9 mouse cellular contexts compared by ENCODE assay signal in the genomic region with DNA sequence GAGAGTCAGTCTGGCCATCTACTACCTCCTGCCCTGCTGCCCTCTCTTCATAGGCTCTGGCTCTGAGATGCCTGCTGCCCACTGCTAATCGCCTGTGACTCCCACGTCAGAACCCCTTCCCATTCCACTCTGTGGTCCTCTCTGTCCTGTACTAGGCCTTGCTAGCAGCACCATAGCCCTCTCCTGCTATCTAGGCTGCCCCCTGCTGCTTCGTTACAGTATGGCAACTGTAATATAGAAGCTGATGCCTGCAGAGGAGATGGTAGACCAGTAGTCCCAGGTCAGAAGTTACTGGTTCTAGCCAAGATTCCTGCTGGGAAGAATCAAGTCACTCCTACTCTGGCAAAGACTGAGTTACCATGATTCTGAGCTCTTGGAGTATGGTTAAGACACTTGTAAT. TPM values are rescaled to one million over a fixed set of nuclear protein-coding genes. Genes with fewer than 3 reads are reported as not detected.
DNase-seq lines count a peak whose midpoint lies in the region; ATAC-seq and TF ChIP-seq lines count a peak whose summit lies in the region.
"Had no signal": no experiment of that assay in that cellular context is flagged by ENCODE, and none has a peak within 500 bp of the region (broad histone marks: within the 10 kb centered on the region; RNA-seq: fewer than 3 reads in every experiment).

No protein-coding gene starts in this region.

- TF ChIP-seq RAD21 in CH12.LX (IDR thresholded peaks at IDR 0.05; ENCODE audit: low read depth, low read length) = peak; percentile 78

- H3K4me1 ChIP-seq in hindbrain, embryonic 13.5 days (replicated peaks) = peaks cover 7% of the 10 kb centered on the region; the same call in 1 of the 2 replicates
- H3K4me1 ChIP-seq in hindbrain, embryonic 14.5 days (replicated peaks; ENCODE audit: control insufficient read depth, insufficient read depth, low read length) = no peaks in the 10 kb centered on the region
- H3K4me1 ChIP-seq in CH12.LX (ENCODE audit: control insufficient read depth in 1 of 2, insufficient read depth in 2 of 2) = peaks cover 0 to 4% of the 10 kb centered on the region in 2 experiments; a peak in 2 of 4 replicates
- H3K4me1 ChIP-seq in liver, embryonic 12.5 days = no peaks in the 10 kb centered on the region
- H3K4me1 ChIP-seq in forebrain, embryonic 14.5 days (ENCODE audit: control insufficient read depth, insufficient read depth, low read length) = peaks cover 7% of the 10 kb centered on the region; the same call in 1 of the 2 replicates
- H3K4me1 ChIP-seq: neural tube, embryonic 12.5 days had no signal

- H3K79me2 ChIP-seq in CH12.LX (replicated peaks; ENCODE audit: control insufficient read depth, extremely low read depth, insufficient read depth, poor library complexity, severe bottlenecking) = no peaks in the 10 kb centered on the region

- dilution Hi-C loops in CH12.LX (cut with MboI; ENCODE audit: extremely low pct_ligation_motif_present, extremely low pct_unique_long_range_greater_than_20kb, low sequenced_read_pairs) = no loop called here

- no peak for ATAC-seq in hindbrain, embryonic 13.5 days (ENCODE audit: low FRiP score)
- ATAC-seq in hindbrain, embryonic 14.5 days (ENCODE audit: low FRiP score) = no peak
- 0 out of 2 replicates have a peak, but pooled peaks have one; percentile 21 for ATAC-seq in liver, embryonic 12.5 days
- ATAC-seq in forebrain, embryonic 14.5 days = no peak

- peak; percentile 79 to 95 for TF ChIP-seq CTCF in CH12.LX (conservative IDR thresholded peaks at IDR 0.05 in 1 of 2, IDR thresholded peaks at IDR 0.05 in 1 of 2; ENCODE audit: low read depth in 2 of 2, low read length in 2 of 2)

- 78% methylated on average over 3 of the region's 3 CpGs for WGBS in hindbrain, embryonic 13.5 days
- 80% methylated on average over 3 of the region's 3 CpGs for WGBS in hindbrain, embryonic 14.5 days
- 33% methylated on average over 3 of the region's 3 CpGs for WGBS in liver, embryonic 12.5 days (ENCODE audit: insufficient replicate concordance)
- WGBS in forebrain, embryonic 14.5 days = 68% methylated on average over 3 of the region's 3 CpGs

- H3K27me3 ChIP-seq in hindbrain, embryonic 13.5 days = no peaks in the 10 kb centered on the region
- H3K27me3 ChIP-seq in hindbrain, embryonic 14.5 days (ENCODE audit: control insufficient read depth, insufficient read depth, low read length) = no peaks in the 10 kb centered on the region
- peaks cover 33% of the 10 kb centered on the region for H3K27me3 ChIP-seq in CH12.LX (replicated peaks)
- H3K27me3 ChIP-seq in liver, embryonic 12.5 days (replicated peaks) = no peaks in the 10 kb centered on the region
- H3K27me3 ChIP-seq in forebrain, embryonic 14.5 days (replicated peaks; ENCODE audit: control insufficient read depth, insufficient read depth, low read length) = no peaks in the 10 kb centered on the region
- H3K27me3 ChIP-seq: neural tube, embryonic 12.5 days had no signal

- H3K36me3 ChIP-seq in hindbrain, embryonic 13.5 days = no peaks in the 10 kb centered on the region
- H3K36me3 ChIP-seq in hindbrain, embryonic 14.5 days (replicated peaks; ENCODE audit: control insufficient read depth, insufficient read depth) = no peaks in the 10 kb centered on the region
- no peaks in the 10 kb centered on the region for H3K36me3 ChIP-seq in CH12.LX (replicated peaks in 1 of 2; ENCODE audit: control insufficient read depth in 1 of 2, insufficient read depth in 1 of 2, low read length in 1 of 2)
- no peaks in the 10 kb centered on the region for H3K36me3 ChIP-seq in liver, embryonic 12.5 days
- H3K36me3 ChIP-seq in forebrain, embryonic 14.5 days (ENCODE audit: control insufficient read depth, insufficient read depth, low read length) = no peaks in the 10 kb centered on the region
- H3K36me3 ChIP-seq: neural tube, embryonic 12.5 days had no signal

- no peak overlapping the region for H3K4me3 ChIP-seq in hindbrain, embryonic 13.5 days
- no peak overlapping the region for H3K4me3 ChIP-seq in hindbrain, embryonic 14.5 days (replicated peaks; ENCODE audit: low read length)
- no peak overlapping the region for H3K4me3 ChIP-seq in CH12.LX (replicated peaks in 1 of 3; ENCODE audit: low read depth in 2 of 3, low read length in 2 of 3, poor library complexity in 1 of 3)
- no peak overlapping the region for H3K4me3 ChIP-seq in liver, embryonic 12.5 days
- H3K4me3 ChIP-seq in forebrain, embryonic 14.5 days (ENCODE audit: low read depth, low read length) = no peak overlapping the region
- H3K4me3 ChIP-seq: neural tube, embryonic 12.5 days had no signal

- H3K9ac ChIP-seq in hindbrain, embryonic 13.5 days = no peak overlapping the region
- H3K9ac ChIP-seq in hindbrain, embryonic 14.5 days = no peak overlapping the region
- no peak overlapping the region for H3K9ac ChIP-seq in CH12.LX (ENCODE audit: insufficient read depth, low read depth)
- no peak overlapping the region for H3K9ac ChIP-seq in liver, embryonic 12.5 days
- no peak overlapping the region for H3K9ac ChIP-seq in forebrain, embryonic 14.5 days (ENCODE audit: low read length)
- H3K9ac ChIP-seq: neural tube, embryonic 12.5 days had no signal

- TF ChIP-seq EP300 in CH12.LX (IDR thresholded peaks at IDR 0.05; ENCODE audit: low read length) = no peak

- intact Hi-C loops in heart, postnatal 10 days (cut with DNase I) = no loop called here

- in situ Hi-C loops in CH12.LX (cut with MboI; ENCODE audit: low pct_ligation_motif_present, low pct_unique_long_range_greater_than_20kb, low sequenced_read_pairs) = no loop called here

- no peak overlapping the region for H3K4me2 ChIP-seq in hindbrain, embryonic 13.5 days
- H3K4me2 ChIP-seq in hindbrain, embryonic 14.5 days (replicated peaks) = no peak overlapping the region
- no peak overlapping the region for H3K4me2 ChIP-seq in CH12.LX (ENCODE audit: insufficient read depth, low read depth, poor library complexity, severe bottlenecking)
- no peak overlapping the region for H3K4me2 ChIP-seq in liver, embryonic 12.5 days
- no peak overlapping the region for H3K4me2 ChIP-seq in forebrain, embryonic 14.5 days (ENCODE audit: low read length)
- H3K4me2 ChIP-seq: neural tube, embryonic 12.5 days had no signal

- H3K9me3 ChIP-seq in hindbrain, embryonic 13.5 days = no peaks in the 10 kb centered on the region
- H3K9me3 ChIP-seq in hindbrain, embryonic 14.5 days (ENCODE audit: control insufficient read depth, low read length) = no peaks in the 10 kb centered on the region
- no peaks in the 10 kb centered on the region for H3K9me3 ChIP-seq in CH12.LX (replicated peaks; ENCODE audit: low read length)
- no peaks in the 10 kb centered on the region for H3K9me3 ChIP-seq in liver, embryonic 12.5 days (replicated peaks)
- no peaks in the 10 kb centered on the region for H3K9me3 ChIP-seq in forebrain, embryonic 14.5 days (replicated peaks; ENCODE audit: control insufficient read depth, low read length)
- H3K9me3 ChIP-seq: neural tube, embryonic 12.5 days had no signal

- TF ChIP-seq POLR2A in CH12.LX (IDR thresholded peaks at IDR 0.05; ENCODE audit: low read depth, low read length) = no peak

- 0 out of 2 replicates have a peak overlapping the region, but pooled peaks have one; percentile 23 for H3K27ac ChIP-seq in hindbrain, embryonic 13.5 days
- no peak overlapping the region for H3K27ac ChIP-seq in hindbrain, embryonic 14.5 days
- no peak overlapping the region for H3K27ac ChIP-seq in CH12.LX (ENCODE audit: insufficient read depth, low read depth)
- no peak overlapping the region for H3K27ac ChIP-seq in liver, embryonic 12.5 days
- no peak overlapping the region for H3K27ac ChIP-seq in forebrain, embryonic 14.5 days (ENCODE audit: low read depth, low read length)
- H3K27ac ChIP-seq: neural tube, embryonic 12.5 days had no signal

- DNase-seq in hindbrain, embryonic 14.5 days (ENCODE audit: low spot score) = no peak
- peak; percentile 85 for DNase-seq in CH12.LX (ENCODE audit: extremely low read depth)
- peak; percentile 75 for DNase-seq in adrenal gland, postnatal 10 days
- peak; percentile 56 to 70 for DNase-seq in heart, postnatal 10 days
- DNase-seq in spleen, postnatal 10 days (ENCODE audit: low spot score in 2 of 2) = peak; percentile 47 to 75
- DNase-seq in forebrain, embryonic 14.5 days (ENCODE audit: low spot score) = no peak

TF ChIP-seq in CH12.LX, 34 proteins besides CTCF, POLR2A, EP300 and RAD21:
- TF ChIP-seq UBTF (IDR thresholded peaks at IDR 0.05; ENCODE audit: low read depth, low read length) (no peak), ELF1 (IDR thresholded peaks at IDR 0.05; ENCODE audit: low read depth, low read length) (no peak), MAFK (IDR thresholded peaks at IDR 0.05; ENCODE audit: insufficient replicate concordance, low read length) (no peak), POLR2AphosphoS2 (IDR thresholded peaks at IDR 0.05; ENCODE audit: low read depth, low read length) (no peak), TCF12 (IDR thresholded peaks at IDR 0.05; ENCODE audit: low read depth, low read length) (no peak), SMC3 (IDR thresholded peaks at IDR 0.05; ENCODE audit: low read depth, low read length) (peak; percentile 94), ZC3H11A (IDR thresholded peaks at IDR 0.05; ENCODE audit: low read depth, low read length) (peak; percentile 41; the same call in 1 of the 2 replicates), NRF1 (IDR thresholded peaks at IDR 0.05; ENCODE audit: low read depth, low read length) (no peak), SIN3A (IDR thresholded peaks at IDR 0.05; ENCODE audit: low read length) (0 out of 2 replicates have a peak, but pooled peaks have one; percentile 29), MAZ (IDR thresholded peaks at IDR 0.05; ENCODE audit: low read depth, low read length) (no peak), ZNF384 (IDR thresholded peaks at IDR 0.05; ENCODE audit: low read depth, low read length) (no peak), USF1 (IDR thresholded peaks at IDR 0.05; ENCODE audit: low read depth, low read length) (no peak), MEF2A (IDR thresholded peaks at IDR 0.05; ENCODE audit: borderline replicate concordance, low read depth, low read length) (no peak), MXI1 (IDR thresholded peaks at IDR 0.05; ENCODE audit: low read depth, low read length) (no peak), BHLHE40 (IDR thresholded peaks at IDR 0.05; ENCODE audit: low read depth, low read length) (no peak)
TF ChIP-seq in CH12.LX: peak in this region for 3.

RNA-seq across cellular contexts. Expression of a gene that starts 33.0 kb away (rescaled TPM):
- polyA plus RNA-seq in hindbrain, embryonic 13.5 days (2015; fragmentation: Nextera tagmentation; extraction: Ambion mirVana) = 63.1 and 65.8 TPM in 2 replicates
- polyA plus RNA-seq in hindbrain, embryonic 14.5 days (2014; fragmentation: Nextera tagmentation; extraction: Ambion mirVana) = 117 and 126 TPM in 2 replicates
- total RNA-seq in CH12.LX (2012; rRNA removed) (0.08 and 0.50 TPM in 2 replicates), CH12.LX (2014; rRNA removed) (0.11 and 0.19 TPM in 2 replicates)
- polyA plus RNA-seq in CH12.LX (2012; ENCODE audit: insufficient read length, low read depth) = 0.25 and 0.26 TPM in 2 replicates
- total RNA-seq in adrenal gland, postnatal 10 days (2021) = 10 to 100 TPM; 15.7 to 30.4 TPM
- 1 to 10 TPM; 7.4 to 7.7 TPM for total RNA-seq in heart, postnatal 10 days (2021)
- 0.19 and 0.43 TPM in 2 replicates for polyA plus RNA-seq in liver, embryonic 12.5 days (2016; fragmentation: Nextera tagmentation; extraction: Ambion mirVana)
- polyA plus RNA-seq in forebrain, embryonic 14.5 days (2014; fragmentation: Nextera tagmentation; extraction: Ambion mirVana) = 51.6 and 87.1 TPM in 2 replicates

Comparison
In these comparisons a context has a peak if more than half of its experiments do, and no peak if none do; other contexts are left out.
1. DNase-seq: peak in CH12.LX (single experiment), adrenal gland, postnatal 10 days (single experiment), heart, postnatal 10 days (2 of 2) and spleen, postnatal 10 days (2 of 2); none in hindbrain, embryonic 14.5 days (single experiment) and forebrain, embryonic 14.5 days (single experiment).
2. RNA of a gene that starts 33.0 kb away (polyA plus RNA-seq): 117 to 126 TPM in hindbrain, embryonic 14.5 days, 63.1 to 65.8 TPM in hindbrain, embryonic 13.5 days and 51.6 to 87.1 TPM in forebrain, embryonic 14.5 days; 0.19 to 0.43 TPM in liver, embryonic 12.5 days and 0.25 to 0.26 TPM in CH12.LX; every median in the first group is over 10 times any median in the second.